Mouse (Mus musculus) myocyte (in vitro differentiated cells): ENCODE results near the gene Dnttip1.

Experiments used
- MAX ChIP-seq: IDR thresholded peaks from one replicate; pipeline ENCODE4 v1.6.1; 2011; ENCODE audit warnings: low read depth, mild to moderate bottlenecking, control low read depth
- MYOD1 ChIP-seq, 3 experiments: IDR thresholded peaks; one replicate each; pipeline ENCODE4 v1.6.1; 2011; ENCODE audit warnings: control low read depth in 2 of 3, low read depth in 2 of 3, mild to moderate bottlenecking in 2 of 3, moderate library complexity in 1 of 3; ENCODE audit not compliant: insufficient read length in 2 of 3, control insufficient read depth in 1 of 3
- POLR2A ChIP-seq: IDR thresholded peaks from one replicate; pipeline ENCODE4 v1.6.1; 2011; ENCODE audit warnings: low read depth, mild to moderate bottlenecking, control low read depth, moderate library complexity; ENCODE audit not compliant: insufficient read length
- POLR2AphosphoS2 ChIP-seq: IDR thresholded peaks from one replicate; pipeline ENCODE4 v1.6.1; 2011; ENCODE audit warnings: low read depth, control low read depth; ENCODE audit not compliant: insufficient read length
- SRF ChIP-seq: IDR thresholded peaks from one replicate; pipeline ENCODE4 v1.6.1; 2011; ENCODE audit warnings: low read depth; ENCODE audit not compliant: control insufficient read depth, insufficient read length
- TCF12 ChIP-seq: IDR thresholded peaks from one replicate; pipeline ENCODE4 v1.6.1; 2011; ENCODE audit warnings: mild to moderate bottlenecking, control low read depth; ENCODE audit not compliant: poor library complexity, insufficient read depth, severe bottlenecking
- TCF3 ChIP-seq: IDR thresholded peaks from one replicate; pipeline ENCODE4 v1.6.1; 2011; ENCODE audit warnings: low read depth, control low read depth; ENCODE audit not compliant: insufficient read length
- USF1 ChIP-seq: IDR thresholded peaks from one replicate; pipeline ENCODE4 v1.6.1; 2011; ENCODE audit warnings: low read depth, mild to moderate bottlenecking, control low read depth, moderate library complexity

DNA sequence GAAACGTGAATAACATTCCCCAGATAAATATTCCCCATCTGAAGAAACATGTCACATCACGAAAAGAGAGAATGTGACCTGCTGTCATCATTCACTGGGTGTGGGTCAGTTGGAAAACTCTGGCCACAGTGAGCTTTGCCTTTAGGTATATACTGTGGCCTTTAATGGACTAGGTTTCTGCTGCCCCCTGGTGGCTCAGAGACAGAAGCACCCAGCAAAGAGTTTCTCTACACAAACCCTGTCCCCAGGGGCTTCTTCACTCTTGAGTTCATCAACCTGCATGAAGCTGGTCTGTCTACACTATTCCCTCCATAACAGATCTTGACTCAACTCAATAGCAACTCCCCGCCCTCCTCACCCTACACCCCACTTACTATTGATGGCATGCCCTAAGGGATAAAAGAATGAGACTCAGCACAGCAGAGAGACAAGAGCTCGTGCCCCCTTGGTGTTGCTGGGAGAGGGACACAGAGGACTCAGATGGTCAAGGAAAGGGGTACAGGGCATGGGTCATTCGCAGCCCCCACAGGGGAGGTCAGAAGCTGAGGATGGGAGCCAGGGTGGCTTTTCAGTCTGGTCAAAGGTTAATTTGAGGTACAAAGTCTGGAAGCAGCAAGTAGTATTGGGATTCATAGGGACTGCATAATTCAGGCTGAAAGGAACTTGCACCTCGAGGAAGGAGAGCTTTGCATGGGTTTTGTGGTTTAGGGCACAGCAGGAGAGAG is 19.7 kb upstream of the Dnttip1 start:
- TF ChIP-seq POLR2A (no peak), USF1 (no peak), MAX (no peak), MYOD1 (IDR thresholded peaks at IDR 0.05; ENCODE audit: control insufficient read depth in 1 of 3, insufficient read length in 2 of 3, low read depth in 2 of 3) (no peak), POLR2AphosphoS2 (no peak), TCF3 (no peak), TCF12 (no peak), SRF (no peak)
